Mouse (Mus musculus) stomach, postnatal 0 days (tissue): Measurements from ENCODE around the gene Lrmda.

ENCODE experiments used
- CTCF ChIP-seq: IDR thresholded peaks from 2 replicates; pipeline ENCODE4 v1.5.1; 2016; ENCODE audit warnings: antibody characterized with exemption, low read depth, mild to moderate bottlenecking, moderate library complexity
- EP300 ChIP-seq: optimal IDR thresholded peaks from 2 replicates; pipeline ENCODE3; 2016; ENCODE audit warnings: antibody characterized with exemption

GRCm38 (mm10) chr14:22410826-22411225, 391.3 kb downstream of the Lrmda start:
- TF ChIP-seq CTCF (no peak), EP300 (no peak)
